Mouse (Mus musculus): ENCODE results near the gene Ccdc92b.
"Not testable (repeated sequence)": the region's sequence is repeated elsewhere in the genome, so short reads cannot be mapped to it uniquely, and the experiment has no call there.

The Ccdc92b gene

DNA sequence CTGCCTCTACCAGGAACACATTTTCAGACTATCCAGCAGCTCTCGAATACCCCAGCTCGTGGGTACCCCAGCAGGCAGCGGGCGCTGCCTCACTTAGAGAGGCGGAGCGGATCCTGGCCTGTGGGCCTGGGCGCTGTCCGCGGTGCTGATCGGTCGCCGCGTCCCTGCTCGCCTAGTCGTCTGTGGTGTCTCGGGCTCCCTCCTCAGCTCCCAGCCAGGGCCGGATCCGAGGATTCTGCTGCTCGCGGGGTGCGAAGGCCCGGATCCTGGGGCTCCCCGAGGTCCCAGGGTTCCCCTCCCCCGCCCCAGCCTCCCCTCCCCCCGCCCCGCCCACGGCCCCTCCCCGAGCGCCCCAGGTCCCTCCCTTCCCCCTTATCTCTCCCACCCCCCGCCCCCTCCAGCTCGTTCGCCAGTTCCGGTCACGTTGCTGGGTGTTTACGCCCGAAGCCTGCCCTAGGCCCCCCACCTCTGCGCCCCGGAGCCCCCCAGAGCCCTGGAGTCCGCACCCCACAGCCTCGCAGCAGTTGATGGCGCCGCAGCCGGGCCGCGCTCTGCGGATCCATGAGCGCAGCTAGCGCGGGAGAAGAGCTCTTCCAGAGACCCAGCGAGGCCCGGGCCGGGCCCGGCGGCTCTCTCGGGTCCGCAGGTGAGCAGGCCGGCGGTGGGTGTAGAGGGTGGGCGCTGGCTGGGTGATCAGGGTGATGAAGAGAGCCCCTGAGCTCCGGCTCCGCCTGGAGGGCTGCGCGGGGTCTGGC lies at the start of gene Ccdc92b:
Ccdc92b (plus strand) TSS at position 405 of the 755 bp plus-strand sequence.
- DNase-seq (ENCODE audit: low spot score in 2 of 2): peak; percentile 27 to 54

DNA sequence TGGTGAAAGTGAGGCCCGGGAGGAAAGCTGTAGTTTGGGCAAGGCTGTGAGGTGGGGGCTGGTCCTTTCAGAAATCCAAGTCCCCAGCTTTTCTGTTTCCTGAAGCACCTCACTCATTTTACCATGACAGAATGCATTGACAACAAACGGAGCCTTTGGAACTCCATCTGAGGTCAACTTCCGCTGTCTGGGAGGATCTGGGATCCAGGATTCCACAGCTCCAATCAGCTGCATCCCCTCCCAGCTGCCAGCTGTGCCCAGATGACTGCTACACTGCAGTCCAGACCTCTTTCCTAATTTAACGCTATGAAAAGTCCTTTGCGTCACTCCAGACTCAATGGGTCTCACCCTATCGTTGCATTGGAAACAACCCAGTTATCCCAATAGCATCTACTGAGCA lies 49.7 kb upstream of the Ccdc92b start:
- DNase-seq (ENCODE audit: low spot score in 2 of 2): no peak

DNA sequence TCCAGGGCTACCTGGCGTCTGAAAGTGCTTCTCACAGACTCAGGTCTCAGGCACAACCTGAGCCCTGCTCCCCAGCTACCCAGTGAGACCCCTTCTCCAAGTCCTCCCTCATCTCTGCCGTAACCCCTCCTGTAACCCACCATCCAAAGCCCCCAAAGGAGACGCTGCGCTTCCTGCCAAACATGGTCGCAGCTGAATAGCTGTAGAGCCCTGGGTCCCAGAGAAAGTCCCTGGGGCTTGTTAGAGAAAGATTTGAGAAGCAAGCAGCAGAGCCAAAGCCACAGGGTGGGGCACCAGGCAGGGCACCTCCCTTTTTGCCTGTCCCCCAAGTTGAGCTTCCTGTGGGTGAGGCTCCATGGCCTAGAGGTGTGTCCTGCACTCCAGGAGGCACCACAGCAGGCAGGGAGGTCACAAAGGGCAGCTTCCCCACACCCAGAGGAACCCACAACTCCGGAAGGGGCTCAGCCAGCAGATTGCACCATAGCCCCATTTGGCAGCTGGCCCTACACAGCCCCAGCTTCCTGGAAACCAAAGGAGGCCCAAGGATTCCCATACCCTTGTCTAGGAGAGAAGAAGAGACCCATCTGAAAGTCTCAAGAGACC lies 46.8 kb upstream of the Ccdc92b start:
- peak; percentile 62 to 77 for DNase-seq (ENCODE audit: low spot score in 2 of 2)

DNA sequence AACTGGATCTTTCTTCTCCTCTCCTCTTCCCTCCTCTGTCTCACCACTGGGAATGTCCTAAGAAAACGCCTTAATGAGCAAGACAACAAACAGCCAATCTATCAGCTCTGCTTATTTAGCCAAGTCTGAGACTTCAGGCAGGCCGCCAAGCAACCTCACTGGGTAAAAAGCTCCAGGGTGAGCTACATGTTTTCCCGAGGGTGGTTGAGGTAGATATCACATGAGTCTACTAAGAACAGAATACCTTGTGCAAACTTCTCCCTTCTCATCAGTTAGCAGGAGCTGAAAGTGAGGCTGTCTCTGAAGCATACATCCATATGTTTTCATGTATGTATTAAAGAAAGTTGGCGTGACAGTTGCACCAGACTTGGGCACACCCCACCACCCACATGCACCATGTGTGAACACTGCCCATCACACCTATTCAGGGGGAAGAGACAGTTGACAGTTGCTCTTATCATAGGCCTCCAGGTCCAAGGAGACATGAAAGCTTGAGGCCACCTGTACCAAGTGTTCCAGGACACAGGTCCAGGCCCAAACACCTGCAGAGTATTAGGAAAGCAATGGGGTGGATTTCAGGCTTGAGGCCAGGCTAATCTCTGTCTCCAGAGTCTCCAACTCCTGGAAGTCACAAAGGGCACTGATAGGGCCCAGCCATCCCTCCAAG lies 44.5 kb upstream of the Ccdc92b start:
- peak; percentile 22 to 59 for DNase-seq (ENCODE audit: low spot score in 2 of 2)

DNA sequence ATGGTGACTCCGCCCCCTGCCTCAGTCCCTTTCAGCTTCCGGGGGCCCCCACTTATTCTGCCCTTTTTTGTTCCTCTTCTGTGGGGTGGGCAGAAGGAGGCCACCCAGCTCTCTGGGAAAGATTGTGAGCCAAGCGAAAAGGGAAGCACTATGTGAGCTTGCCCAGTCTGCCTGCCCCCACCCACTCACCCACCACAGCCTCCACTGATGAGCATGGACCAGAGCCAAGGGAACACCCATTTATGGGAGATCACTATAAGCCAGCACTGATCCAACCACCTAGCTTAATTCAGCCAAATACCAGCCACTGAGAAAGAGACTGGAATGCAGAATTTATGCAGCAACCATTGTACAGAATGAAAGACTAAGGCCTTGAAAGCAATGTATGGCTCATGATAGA lies 43.5 kb upstream of the Ccdc92b start:
- DNase-seq (ENCODE audit: low spot score in 2 of 2): peak; percentile 24 to 33

DNA sequence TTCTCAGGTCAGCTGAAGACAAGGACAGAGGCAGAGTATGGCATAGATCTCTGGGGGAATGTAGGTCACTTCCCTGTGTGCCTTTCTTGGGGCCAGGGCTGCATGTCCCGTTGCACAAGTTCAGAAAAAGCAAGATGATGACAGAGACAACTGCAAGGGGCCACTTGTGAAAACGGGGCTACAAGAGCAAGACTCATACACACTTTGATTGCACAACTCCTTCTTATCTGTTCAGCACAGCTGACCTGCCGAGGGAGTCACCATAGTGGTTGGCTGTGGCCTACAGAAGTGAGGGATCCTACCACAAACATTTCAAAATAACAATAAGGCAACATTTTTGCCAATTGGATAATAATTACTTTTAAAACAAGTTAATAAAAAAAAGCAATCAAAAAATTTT lies 42.3 kb upstream of the Ccdc92b start:
- DNase-seq (ENCODE audit: low spot score in 2 of 2): peak in 1 of 2 experiments; percentile 32

DNA sequence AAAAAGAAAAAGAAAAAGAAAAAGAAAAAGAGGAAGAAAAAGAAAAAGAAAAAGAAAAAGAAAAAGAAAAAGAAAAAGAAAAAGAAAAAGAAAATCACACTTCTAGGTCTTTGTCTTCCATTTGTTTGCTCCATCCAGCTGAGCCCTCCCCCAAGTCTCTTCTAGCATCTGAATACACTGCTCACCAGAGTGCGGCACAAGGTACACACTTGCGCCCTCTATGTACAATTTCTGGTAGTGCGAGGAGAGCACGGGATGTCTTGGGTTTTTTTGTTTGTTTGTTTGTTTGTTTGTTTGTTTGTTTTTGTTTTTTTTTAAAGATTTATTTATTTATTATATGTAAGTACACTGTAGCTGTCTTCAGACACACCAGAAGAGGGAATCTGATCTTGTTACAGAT lies 38.1 kb upstream of the Ccdc92b start:
- not testable (repeated sequence) for DNase-seq (ENCODE audit: low spot score in 2 of 2)

DNA sequence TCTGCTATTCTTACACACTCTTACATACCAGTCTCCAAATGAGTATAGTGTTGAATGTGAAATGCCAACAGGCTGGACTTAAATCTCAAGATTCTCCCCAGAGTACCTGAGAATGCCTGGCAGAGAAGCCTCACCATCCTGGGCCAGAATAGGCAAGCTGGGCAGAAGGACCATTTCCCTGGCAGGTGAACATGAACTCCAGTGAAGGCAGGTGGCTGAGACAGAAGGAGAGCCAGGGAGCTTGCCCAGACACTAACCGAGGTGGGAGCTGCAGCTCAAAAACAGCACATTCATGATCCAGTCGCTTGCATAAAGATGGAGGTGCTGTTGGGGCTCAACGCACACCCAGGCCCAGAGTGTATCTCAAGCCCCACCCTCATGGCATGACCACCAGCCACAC lies 36.9 kb upstream of the Ccdc92b start:
- no peak for DNase-seq (ENCODE audit: low spot score in 2 of 2)

DNA sequence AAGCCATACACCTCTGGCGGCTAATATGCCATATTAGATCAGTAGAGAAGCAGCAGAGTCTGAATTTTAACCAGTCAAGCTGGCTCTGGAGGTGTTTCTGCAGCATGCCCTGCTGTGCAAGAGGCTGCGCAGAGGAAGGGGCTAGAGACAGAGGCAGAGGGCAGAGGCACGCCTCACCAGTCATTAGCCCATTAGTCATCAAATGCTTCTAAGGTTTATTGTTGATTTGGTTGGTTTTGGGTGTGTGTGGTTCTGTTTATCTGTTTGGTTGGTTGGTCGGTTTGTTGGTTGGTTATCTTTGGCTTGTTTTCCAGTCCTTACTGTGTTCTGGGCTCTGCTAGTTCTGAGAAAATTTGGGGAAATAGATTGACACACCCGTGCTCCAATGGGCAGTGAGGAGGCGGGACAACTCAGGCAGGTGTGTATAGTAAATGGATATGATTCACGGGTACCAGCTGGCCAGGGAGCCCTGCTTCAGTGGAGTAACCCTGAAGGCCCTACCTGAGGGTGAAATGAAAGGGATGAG lies 35.5 kb upstream of the Ccdc92b start:
- no peak for DNase-seq (ENCODE audit: low spot score in 2 of 2)

DNA sequence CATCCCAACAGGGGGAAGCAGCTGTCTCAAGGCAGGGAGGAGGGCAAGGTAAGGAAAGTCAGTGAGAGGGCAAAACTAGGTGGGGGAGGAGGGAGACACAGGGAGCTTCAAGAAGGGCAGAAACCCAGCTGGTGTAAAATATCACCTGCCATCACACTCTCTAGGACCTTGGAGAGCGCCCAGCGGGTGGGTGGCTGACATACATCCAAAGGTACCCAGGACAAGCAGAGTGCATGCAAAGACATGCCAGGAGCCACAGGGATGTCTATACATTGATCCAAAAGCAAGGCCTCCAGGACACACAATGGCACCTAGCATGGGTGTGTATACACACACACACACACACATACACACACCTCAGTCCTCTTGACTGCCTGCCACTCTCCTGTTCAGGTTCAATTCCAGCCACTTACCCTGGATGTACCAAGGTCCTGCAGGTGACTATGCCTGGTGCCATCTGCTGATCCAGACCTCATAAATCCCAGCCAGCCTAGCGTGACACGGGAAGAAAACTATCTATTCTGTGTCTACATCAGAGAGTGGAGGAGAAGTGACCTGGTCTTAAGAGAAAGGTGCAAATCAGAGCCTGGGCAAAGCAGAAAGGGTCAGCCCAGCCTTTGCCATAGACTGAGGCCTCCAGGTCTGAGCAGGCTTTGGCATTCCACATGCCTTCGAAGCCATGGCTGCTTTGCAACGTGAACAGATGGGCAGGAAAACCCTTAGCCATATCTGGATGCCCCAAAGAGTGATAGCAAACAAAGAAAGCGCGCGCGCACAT lies 34.3 kb upstream of the Ccdc92b start:
- no peak for DNase-seq (ENCODE audit: low spot score in 2 of 2)

DNA sequence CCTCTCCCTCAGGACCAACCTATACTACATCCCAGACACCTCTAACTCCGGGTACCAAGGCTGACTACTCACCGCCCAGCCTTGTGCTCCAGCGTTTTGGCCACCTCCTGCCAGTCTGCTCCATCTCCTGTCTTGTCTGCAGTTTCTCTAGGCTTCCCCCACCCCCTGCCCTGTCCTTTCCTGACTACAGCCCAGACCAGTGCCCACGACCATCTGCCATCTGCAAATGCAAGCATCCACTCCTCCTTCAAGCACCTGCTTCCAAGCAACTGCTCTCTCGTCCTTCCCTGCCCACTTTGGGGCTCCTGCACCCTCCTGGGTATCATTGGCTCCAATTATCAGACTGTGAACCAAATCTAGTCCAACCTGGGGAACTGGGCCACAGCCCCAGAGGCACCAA lies 33.0 kb upstream of the Ccdc92b start:
- DNase-seq (ENCODE audit: low spot score in 2 of 2): no peak

DNA sequence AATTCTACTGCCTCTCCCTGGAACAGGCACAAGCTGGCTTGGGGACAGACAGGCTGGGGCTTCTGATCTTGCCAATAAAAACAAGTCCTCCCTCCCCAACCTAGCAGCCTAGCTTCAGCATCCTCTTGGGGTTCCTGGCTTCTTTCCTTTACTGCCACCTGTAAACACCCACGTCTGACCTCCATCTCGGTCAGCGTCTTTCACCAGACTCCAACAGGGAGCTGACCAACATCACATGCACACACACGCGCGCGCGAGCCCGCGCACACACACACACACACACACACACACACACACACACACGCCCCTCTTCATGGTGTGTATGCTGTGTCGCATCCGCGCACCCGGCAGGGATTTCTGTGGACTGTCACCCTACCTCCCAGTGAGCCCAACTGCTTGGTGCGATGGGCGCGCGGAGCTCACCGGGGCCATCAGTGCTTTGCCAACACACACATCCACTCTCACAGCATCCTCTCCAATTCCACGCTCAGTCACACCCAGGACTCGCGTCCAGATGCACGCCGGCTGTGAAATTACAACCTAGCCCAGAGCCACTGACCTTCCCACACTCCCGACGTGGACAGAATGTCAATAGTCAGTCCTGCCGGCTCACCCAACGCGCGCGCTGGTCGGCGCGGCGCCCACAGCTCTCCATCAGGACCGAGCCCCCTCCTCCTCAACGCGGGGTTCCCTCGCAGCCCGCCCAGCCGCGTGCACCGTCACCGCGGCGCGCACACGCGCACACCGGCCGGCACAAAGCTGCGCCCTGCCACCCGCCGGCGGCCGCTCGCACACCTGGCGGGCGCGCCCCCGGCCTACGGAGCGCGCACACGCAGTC lies 29.8 kb upstream of the Ccdc92b start:
- no peak for DNase-seq (ENCODE audit: low spot score in 2 of 2)

DNA sequence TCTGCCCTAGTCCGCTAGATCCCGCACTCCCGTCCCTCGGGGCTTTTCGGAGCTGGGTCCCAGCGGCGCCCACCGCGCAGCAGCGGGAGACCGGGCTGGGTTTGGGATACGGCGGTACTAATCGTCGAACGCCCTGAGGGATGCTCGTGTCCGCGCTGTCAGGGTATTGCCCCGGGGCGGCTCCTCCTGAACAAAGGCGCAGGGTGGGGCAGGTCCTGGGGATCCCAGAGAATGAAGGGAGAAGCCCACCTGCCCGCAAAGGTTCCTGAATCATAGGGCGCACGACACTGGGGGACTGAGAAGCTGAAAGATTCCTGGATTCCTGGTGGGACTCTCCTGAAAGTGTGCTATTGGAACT lies 29.2 kb upstream of the Ccdc92b start:
- no peak for DNase-seq (ENCODE audit: low spot score in 2 of 2)

DNA sequence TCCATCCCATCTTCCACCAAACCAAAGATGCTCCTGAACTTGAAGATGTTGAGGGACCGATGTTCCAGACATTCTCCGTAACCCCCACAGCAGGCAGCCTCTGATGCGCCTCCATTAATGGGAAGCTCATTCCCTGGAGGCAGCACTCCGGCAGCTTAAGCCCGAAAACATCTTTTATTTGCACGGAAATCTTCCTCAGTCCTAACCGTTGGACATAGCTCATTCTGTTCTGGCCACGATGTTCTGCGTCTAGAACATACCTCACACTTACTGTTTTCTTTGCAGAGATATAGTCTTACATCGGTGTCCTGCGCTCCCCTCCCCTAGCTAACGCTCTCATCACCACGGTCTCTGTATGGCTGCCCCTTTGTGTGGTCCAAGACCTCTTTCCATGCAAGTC lies 28.7 kb upstream of the Ccdc92b start:
- no peak for DNase-seq (ENCODE audit: low spot score in 2 of 2)

DNA sequence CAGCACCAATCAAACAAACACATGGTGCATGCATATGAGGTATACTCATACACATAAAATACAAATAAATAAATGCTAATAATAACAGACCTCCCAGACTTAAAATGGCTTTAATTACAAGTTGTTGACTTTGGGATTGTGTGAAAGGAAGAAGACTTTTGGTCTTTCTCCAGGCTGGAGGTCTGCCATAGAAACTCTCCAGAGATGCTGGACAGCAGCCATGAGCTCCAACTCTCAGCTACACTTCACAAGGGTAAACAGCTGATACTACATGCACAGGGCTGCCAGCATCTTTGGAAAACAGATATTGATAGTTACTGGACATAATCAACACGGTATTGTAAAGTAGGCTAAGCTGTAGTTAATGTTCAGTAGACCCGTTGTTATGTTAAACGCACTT lies 27.2 kb upstream of the Ccdc92b start:
- no peak for DNase-seq (ENCODE audit: low spot score in 2 of 2)

DNA sequence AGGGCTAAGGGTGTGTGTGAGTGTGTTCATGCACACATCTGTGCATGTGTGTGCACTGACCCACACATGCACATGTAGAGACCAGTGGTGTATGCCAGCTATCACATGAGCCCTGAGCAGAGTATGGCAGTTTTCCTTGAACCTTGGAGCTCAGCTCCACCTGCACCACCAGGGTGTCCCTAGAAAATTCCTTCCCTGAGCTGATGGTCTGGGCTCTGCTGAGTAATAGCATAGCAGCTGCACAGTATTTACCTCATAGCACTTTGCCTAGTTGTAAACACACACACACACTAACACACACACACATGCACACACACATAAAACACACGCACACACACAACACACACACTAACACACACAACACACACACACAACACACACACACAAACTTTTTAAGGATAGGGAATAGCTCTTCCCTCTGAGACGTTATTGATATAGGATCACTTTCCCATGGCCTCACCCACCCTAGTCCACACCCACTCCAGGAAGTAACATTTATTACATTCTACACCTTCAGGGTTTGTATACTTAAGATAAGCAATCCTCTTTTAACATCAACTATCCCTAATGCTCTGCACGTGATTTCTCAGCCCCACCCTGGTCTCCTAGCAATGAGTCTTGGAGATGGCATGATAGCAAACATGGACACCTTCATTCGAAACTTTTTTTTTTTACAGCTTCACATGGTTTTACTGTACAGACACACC lies 22.0 kb upstream of the Ccdc92b start:
- no peak for DNase-seq (ENCODE audit: low spot score in 2 of 2)

DNA sequence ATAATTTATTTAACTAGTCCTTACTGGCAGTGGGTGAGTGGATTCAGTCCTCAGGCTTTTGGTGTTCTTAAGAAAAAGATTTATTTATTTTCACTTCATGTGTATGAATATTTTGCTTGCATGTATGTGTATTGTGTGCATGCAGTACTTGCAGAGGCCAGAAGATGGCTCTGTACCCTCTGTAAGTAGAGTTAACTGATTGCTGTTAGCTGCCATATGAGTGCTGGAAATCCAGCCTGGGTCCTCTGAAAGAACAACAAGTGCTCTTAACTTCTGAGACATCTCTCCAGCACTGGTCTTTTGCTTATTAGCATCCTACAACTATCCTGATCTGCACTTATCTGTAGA lies 21.4 kb upstream of the Ccdc92b start:
- DNase-seq (ENCODE audit: low spot score in 2 of 2): no peak

DNA sequence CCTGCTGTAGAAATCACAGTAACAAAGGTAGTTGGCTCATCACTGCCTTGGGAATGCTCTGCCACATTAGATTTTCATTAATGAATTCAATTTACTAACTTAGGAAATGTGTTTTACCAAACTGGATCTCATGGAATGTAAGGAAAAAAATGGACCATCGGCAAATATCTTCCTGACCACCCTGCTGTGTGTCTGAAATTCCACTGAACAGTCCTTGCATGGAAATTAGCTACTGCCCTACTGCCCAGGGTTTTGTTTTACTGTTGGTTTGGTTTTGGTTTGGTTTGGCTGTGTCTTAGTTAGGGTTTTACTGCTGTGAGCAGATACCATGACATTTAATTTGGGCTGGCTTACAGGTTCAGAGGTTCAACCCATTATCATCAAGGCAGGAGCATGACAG lies 17.1 kb upstream of the Ccdc92b start:
- DNase-seq (ENCODE audit: low spot score in 2 of 2): no peak

DNA sequence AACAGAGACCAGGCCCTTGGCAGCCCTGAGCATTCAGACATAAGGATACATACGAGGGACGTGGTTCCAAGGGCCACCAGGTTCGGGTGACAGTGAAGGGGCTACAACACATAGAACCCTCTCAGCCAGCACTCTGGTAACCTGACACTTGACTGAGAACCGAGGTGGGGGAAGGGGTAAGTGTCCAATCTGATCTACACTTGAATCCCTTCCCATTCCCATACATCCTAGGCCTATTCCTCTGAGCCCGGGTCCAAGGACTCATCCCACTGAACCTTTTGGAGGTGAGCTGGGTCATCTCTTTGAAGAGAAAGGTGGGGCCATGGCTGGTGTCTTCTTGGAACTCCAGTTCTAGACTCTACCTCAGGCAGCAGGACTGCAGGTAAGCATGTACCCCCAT lies 9.3 kb upstream of the Ccdc92b start:
- no peak for DNase-seq (ENCODE audit: low spot score in 2 of 2)

DNA sequence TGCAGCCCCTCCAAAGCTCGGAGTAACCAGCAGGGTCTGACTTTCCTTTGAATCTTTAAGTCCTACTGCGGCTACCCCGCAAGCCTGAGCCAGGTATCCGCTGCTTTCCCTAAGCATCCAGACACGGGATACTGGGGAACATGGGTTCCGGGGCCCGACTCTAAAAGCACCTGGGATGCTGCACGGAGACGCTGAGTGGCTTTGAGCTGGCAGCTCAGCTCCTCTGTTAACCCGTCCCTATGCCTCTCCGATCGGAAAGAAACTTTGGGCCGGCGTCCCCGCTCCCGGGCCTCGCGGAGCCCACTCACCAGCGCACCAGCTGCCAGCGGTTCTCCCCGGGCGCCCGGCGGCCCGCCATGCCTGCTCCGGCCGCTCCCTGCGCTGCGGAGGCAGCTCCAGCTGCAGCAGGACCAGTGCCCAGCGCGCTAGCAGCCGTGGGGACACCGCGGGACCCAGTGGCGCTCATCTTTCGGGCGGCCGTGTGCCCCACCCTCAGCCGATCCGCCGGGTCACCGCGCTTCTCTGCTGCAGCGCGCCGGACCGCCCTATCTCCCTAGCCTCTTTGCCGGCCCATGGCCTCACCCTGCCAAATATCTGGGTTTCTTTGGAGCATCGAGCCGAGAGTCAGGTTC lies 8.7 kb upstream of the Ccdc92b start, which contains the start of gene Rap1gap2:
Rap1gap2 (minus strand) TSS at position 371 of the 632 bp plus-strand sequence.
- DNase-seq (ENCODE audit: low spot score in 2 of 2): no peak
